Mouse (Mus musculus) megakaryocyte progenitor cell, adult 5-6 weeks (primary cell): ENCODE measurements around the gene Ccdc90b. TPM values are rescaled to one million over a fixed set of nuclear protein-coding genes. Genes with fewer than 3 reads are reported as not detected.

ENCODE experiments used
- ATAC-seq: replicated peaks from 2 replicates; pipeline ENCODE4 v1.8.0; 2016; ENCODE audit warnings: mild to moderate bottlenecking, moderate TSS enrichment, inconsistent platforms; ENCODE audit not compliant: poor library complexity
- total RNA-seq, 2 experiments: library from RNA; stranded (forward) in 1 of 2; stranded (reverse) in 1 of 2; fragments of 157-497, 149-512 nt in 1 of 2; fragments of 200-1000 nt in 1 of 2; gene quantifications; 2 replicates each; pipeline versions ENCODE4 v1.2.3 to v1.2.4; 2015 to 2017

The Ccdc90b gene
- total RNA-seq (2015) (27.2 and 28.6 TPM in 2 replicates), total RNA-seq (2017) (35.3 TPM in 2 replicates)

DNA sequence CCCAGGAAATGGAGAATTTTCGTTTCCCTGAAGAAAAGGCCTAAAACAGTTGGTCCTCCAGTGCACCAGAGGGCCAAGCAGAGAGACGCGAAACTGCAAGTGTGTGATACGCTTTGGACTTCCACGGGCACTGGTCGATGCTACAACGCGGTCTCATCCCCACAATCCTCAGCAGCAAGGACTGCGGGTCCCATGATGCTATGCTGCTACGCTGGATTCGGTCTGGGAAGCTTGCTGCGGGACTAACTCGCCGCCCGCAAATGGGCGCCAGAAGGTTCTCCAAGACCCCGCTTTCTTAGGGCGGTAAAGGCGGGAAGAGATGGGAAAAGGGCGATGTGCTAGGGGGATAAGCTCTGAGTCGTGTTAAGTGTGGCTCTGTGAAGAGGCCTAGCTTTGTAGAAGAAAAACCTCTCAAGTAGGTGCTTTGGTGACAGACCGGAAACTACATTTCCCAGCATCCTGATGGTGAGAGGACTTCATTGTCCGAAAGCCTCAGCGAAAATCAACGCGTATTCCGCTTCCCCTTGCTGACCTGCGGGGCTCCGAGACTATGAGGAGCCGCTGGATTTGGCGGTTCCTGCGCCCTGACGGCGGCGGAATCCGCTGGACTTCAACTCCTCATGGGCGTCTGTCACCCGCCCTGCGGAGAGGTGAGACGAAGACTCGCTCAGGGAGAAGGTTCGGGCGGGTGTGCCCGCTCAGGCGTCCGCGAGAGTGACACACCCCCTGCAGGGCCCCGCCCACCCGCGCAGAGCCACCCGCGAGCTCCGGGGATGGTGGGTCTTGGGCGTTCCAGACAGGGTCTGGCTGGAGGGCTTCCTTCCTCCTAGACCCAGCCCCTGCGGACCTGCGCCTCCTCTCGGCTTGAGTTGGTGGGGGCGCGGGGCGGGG lies at the start of gene Ccdc90b:
Gene Ccdc90b, plus strand, starts transcription at position 164 of the 891 bp plus-strand sequence.
- peak; percentile 83 for ATAC-seq

DNA sequence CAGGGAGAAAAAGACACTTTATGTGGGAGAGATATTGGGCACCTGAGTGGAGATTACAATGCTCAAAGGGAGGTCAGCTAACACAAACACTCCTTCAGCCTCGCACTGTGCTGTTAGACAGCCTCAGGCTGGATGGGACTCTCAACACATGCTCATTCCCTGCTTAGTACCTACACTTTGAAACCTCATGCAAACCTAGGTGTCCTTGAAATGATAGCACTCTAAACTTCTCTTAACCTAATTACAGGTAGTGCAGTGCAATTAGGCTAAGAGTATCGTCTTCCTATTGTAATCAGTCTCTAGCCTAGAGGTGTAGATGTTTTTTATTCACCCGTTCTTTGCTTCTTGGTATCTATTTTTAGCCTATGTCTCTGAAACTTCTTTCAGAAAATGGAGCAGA lies 40.6 kb upstream of the Ccdc90b start:
- ATAC-seq = no peak

DNA sequence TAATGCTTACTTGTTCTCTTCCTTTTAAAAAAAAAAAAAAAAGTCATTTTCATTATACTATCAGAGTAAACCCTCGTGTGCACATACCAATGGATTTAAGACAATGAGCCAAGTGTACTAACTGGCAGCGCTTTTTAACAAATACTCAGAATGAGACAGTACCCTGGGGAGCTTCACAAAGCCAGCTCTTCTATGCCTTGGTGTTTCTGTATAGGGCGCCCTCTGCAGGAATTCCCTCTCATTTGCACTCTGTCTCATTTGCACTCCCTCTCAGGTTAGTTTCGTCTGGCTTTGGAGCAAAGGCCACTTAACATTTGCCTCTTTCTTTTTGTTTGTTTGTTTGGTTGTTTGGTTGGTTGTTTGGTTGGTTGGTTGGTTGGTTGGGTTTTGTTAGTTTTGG lies 40.1 kb upstream of the Ccdc90b start:
- peak; percentile 98 for ATAC-seq

DNA sequence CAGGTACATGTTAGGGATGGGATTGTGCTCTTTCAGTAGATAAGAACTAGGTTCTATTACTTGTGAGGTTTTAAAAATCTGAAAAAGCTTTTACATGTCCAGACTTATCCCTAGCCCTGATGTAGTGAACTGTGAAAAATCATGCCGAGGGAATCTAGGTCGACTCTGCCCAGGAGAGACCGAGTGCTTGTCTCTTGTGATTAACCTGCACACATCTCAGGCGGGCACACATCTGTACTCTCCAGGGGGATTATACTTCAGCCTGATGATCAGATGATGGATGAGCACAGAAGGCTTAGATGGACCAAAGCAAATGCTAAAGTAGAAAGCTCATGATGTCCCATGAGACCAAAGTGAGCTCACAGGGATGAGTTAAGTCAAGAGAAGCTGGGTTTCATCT lies 31.7 kb upstream of the Ccdc90b start:
- no peak for ATAC-seq

DNA sequence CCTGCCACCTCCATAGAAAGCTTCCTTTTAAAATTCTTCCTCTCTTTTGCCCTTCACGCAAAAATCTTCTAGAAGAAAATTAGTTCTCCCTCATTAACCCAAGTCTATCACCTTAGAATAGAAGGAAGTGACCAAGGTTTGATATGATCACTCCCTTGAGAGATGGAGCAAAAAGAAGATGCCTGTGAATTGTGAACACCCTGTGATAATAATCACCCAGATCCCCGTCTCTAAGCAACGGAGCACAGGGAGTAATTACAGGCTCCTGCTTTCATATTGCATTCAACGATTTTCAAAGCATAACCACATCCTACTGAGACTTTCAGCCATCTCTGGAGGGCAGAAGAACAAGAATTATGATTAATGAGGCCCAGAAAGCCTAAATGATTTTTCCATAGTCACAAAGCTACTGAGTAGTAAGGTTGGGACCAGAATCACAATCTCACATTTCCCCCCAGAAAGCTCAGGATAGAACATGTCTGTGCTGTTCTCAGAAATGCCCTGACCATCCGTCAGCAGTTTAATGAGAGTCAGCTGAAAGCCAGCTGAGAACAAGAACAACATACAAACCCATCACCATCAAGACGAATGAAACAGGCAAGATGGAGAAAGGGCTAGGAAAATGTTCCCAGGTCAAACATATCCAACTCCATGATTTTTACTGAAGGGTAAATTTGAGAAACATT lies 28.5 kb upstream of the Ccdc90b start:
- ATAC-seq = no peak

DNA sequence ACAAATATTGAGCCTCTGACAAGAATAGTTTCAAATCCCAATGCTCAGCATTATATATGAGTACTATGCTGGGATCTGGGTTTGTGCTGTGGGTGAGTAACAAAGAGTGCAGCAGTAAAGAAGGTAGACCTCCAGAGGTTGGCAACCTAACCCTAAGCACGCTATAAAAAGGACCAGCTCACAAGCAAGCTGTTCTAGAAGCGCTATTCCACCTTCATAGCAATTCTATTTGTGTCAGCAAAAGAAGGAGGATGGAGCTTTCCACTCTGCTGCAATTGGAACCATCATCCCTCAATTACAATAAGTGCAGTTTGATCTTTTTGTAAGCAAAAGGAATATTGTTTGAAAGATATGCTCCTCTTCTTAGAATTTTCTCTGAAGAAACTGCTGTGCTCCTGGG lies 14.2 kb upstream of the Ccdc90b start:
- ATAC-seq = no peak

DNA sequence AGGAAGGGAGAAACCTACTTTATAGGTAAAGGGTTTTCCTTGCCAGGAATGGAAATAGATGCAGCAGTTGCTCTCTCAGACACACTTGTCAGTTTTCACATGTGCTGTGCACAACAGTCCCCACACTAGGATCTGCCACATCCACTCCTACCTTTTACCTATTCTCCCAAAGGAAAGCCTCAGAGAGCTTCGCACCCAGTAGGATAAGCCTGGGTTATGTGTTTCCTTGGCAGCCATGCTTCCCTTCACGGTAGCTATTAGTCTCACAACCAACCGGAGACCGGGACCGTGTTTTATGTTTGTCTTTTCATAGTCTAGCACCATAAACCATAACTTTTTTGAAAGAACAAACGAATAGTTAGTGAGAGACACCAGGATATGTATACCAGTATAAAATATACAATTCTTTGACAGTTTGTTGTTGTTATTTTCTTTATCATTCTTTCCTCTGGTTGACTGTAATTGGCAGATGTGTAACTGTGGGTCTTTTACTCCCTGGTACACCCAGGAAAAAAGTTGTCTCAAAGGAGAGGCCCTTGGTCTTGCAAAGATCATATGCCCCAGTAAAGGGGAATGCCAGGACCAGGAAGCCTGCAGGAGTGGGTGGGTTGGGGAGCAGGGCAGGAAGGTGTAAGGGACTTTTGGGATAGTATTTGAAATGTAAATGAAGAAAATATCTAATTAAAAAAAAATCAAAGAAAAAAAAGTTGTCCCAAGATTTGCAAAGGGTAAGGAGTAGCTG lies 10.5 kb upstream of the Ccdc90b start:
- no peak for ATAC-seq

DNA sequence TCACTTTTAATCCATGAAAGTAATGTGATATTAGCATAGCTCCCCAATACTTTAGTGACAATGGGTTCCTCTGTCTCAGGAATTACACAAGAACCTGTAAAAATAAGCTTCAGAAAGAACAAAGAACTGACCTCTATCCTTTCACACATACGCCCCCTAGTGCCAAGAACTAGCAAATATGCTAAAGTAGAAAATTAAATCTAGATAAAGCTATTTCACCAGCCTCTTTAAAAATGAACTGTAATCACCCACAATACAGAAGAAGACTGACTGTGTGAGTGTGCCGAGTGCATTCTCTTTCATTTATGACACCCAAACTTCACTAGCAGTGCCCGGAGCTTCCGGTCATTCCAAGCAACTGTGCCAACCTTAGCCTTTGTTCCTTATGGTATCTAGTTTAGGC lies 10.0 kb upstream of the Ccdc90b start:
- ATAC-seq = peak; percentile 96

DNA sequence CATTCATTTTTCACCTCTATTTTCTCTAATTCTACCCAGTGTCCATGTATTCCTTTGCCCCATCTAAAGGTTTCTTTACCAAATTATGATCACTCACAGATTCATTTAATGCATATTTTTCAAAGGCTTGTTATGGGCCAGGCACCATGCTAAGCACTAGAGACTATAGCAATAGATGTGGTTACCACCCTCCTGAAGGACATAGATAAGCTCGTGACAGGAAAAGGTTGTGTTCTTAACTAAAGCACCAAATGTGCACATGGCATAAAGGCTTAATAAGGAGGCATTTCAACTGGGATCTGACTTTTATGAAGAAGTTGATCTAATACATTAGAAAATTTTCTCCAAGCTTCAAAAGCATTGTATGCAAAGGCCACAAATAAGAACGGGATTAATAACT lies 2.2 kb upstream of the Ccdc90b start:
- peak; percentile 55 for ATAC-seq

DNA sequence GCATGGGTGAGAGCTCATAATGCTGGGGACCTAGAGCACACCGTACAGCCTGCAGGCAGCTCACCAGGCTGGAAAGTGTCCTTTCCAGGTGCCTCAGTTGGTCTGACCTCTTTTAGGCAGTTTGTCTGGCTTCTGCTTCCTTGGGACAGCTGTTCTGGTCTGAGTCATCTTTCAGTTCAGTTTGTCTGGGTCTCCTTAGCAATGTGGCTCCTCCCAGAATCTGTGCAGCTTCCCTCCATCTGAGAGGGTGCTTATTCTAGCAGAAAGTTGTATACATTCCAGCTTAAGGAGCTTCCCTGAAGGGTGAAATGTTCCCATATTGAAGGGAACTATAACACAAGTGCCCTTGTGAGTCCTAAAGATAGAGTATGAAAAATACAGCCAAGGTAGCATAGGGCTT lies 5.8 kb downstream of the Ccdc90b start:
- no peak for ATAC-seq

DNA sequence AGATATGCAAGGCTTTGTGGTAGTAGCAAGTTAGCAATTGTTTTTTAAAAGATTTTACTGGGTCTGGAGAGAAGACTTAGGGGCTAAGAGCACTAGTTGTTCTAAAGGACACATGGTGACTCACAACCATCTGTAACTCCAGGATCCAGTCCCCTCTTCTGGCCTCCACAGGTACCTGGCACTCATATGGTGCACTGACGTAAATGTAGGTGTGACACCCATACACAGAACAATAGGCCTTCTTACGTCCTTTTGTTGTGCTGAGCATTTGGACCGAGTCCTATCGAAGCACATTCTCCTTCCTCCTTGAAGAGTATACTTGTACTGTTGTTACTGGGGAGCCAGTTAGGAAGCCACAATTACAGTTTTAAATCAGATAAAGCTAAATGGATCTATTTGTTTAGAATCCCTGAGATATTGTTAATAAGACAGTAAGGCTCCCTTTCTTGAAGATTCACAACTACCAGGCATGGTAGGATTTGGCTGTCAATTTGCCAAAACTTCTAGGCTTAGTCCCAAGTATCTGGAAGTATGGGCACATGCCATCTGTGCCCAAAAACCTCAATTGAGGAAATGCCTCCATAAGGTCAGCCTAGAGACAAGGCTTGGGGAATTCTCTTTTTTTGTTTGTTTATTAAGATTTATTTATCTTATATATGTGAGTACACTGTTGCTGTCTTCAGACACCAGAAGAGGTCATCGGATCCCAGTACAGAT lies 19.7 kb downstream of the Ccdc90b start:
- ATAC-seq = no peak

DNA sequence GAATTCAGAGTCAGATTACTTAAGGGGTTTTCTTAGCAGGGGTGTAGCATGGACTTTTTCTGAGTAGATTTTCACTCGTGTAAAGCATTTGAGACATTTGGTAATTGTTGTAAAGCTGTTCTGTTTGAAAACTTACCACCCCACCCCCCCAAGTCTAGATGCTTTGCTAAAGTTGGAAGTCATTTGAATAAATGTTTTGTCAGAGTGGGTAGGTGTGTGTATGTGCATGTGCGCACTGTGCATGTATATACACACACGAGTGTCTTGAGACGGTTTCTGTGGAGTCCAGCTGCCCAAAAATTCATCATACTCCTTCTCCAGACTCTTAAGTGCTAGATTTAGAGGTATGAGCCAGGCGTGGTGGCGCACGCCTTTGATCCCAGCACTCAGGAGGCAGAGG lies 22.6 kb downstream of the Ccdc90b start:
- ATAC-seq = no peak

DNA sequence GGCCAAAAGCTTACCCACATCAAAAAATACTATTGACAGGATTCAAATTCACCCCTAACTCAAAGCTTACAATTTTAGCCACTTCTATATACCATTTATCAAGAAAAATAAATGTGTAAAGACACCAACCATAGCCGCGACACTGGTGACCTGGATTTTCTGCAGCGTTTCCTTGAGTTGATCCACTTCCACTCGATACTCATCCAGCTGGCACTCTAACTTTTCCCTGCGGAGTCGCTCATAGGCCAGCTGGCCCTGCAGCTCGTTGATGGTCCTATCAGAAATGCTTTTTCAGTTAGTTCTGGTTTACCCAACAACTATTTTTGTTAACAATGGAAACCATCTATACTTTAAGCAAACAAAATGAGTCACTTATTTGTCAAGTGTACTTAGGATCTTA lies 29.0 kb downstream of the Ccdc90b start:
- no peak for ATAC-seq

DNA sequence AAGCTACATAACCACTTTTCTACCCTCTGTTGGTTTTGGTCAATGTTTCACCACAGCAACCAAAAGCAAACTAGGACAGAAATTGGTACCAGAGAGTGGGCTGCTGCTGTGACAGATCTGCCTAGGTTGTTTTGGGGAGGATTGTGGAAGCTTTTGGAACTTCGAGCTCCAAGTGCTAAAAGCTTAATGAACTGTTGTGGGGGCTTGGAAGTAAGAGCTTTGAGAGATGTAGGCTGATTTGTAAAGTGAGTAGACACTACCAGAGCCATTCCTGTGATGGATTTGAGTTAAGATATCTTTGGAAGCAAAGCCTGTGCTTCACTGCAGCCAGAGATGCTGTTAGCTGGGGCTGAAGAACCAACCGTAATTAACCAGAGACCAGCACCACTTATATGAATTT lies 29.9 kb downstream of the Ccdc90b start:
- ATAC-seq = no peak

DNA sequence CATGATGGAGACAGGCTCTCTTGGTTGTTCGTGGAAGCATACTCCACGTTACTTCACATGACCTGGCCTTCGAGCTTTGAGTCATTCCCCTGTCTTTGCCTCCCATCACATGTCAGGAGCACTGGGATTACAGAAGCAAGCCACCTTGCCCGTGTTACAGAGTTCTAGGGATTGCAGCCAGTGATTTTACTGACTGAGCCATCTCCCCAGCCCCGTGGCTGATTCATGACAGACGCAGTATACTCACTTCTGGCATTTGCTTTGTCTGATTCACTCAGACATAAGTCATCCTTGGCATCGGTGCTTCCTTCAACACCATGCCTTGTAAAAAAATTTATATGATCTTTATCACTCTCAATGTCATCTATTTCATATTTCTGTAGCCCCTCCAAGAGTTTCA lies 44.0 kb downstream of the Ccdc90b start:
- no peak for ATAC-seq

DNA sequence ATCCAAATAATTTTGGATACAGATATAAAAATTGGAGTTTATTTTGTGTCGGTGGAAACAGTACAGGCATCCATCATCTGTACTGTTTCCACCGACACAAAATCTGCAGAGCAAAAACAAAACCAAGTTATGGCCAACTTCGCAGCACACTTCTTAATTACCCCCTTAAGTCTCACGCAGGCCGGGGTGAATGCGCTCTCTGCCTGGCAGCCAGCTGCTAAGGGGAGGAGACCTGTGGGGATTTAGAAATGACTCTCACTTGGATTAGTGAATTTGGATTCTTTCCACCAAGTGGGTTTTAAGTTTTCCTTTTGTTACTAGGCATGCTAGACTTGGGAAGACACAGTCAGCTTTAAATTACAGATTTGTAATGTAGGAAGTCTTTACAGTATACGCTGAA lies 49.9 kb downstream of the Ccdc90b start:
- ATAC-seq = no peak

DNA sequence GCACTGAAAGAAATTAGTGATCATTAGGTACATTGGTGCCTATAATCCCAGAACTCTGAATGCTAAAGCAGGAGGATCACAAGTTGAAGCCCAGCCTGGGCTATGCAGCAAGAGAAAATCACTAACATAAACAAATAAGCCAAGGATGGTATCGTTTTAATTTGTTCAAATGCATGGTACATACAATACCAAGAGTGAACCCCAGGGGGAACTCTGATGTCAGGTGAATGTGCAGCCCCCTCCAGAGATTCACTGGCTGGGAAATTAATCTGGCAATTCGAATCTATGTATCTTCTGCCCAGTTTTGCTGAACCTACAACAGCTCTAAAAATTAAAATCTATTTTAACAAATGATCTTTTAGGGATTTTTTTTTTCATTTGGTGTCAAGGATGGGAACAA lies 63.5 kb downstream of the Ccdc90b start:
- peak; percentile 73 for ATAC-seq

DNA sequence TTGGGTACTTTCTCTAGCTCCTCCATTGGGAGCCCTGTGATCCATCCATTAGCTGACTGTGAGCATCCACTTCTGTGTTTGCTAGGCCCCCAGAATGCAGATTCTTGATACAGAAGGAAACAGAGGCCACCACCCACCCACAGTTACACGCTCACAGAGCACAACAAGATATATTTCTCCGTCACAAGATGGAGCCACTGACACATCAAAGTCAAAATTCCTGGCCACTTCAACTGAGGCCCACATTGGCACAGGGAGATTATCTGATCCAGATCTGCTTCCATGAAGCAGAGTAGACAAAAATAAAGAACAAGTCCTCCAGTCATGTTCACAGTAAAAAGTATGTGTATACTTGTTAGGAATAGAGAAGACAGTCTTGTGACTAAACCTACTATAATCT lies 69.2 kb downstream of the Ccdc90b start:
- peak; percentile 83 for ATAC-seq
